Mouse (Mus musculus): ENCODE results near the gene Elmo3.

DNA sequence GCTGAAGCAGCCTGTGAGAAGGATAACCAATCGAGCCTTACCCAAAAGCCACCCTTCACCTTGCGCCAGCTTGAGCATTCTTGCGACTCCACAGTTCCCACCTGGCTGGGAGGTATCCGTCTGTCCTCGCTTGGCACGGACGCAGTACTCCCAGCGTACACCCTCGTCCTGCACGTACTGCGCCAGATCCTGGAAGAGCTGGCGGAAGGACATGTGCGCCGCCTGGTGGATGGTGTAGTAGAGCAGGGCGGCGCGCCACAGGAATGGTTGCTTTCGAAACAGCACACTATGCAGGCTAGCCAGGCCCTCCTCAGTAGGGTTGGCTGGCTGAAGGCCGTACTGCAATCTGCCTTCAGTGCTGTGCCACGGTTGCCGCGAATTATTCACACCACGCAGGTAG lies 22.3 kb upstream of the Elmo3 start:
- TF ChIP-seq CTCF (conservative IDR thresholded peaks at IDR 0.05 in 1 of 2, IDR thresholded peaks at IDR 0.05 in 1 of 2; ENCODE audit: low read depth in 2 of 2, low read length in 2 of 2) (peak in 1 of 2 experiments; percentile 55; a peak in 2 of 4 replicates), GABPA (IDR thresholded peaks at IDR 0.05; ENCODE audit: insufficient replicate concordance, low read depth, low read length) (no peak), POLR2A (IDR thresholded peaks at IDR 0.05; ENCODE audit: low read depth, low read length) (no peak), USF1 (IDR thresholded peaks at IDR 0.05; ENCODE audit: low read depth, low read length) (no peak), CHD2 (IDR thresholded peaks at IDR 0.05; ENCODE audit: low read length) (no peak), EP300 (IDR thresholded peaks at IDR 0.05; ENCODE audit: low read length) (no peak), ETS1 (conservative IDR thresholded peaks at IDR 0.05; ENCODE audit: low read depth, low read length) (no peak), E2F4 (IDR thresholded peaks at IDR 0.05; ENCODE audit: insufficient replicate concordance, low read depth, low read length) (no peak), ZC3H11A (IDR thresholded peaks at IDR 0.05; ENCODE audit: low read depth, low read length) (no peak), SMC3 (IDR thresholded peaks at IDR 0.05; ENCODE audit: low read depth, low read length) (peak; percentile 40), MAFK (IDR thresholded peaks at IDR 0.05; ENCODE audit: insufficient replicate concordance, low read length) (no peak), ELF1 (IDR thresholded peaks at IDR 0.05; ENCODE audit: low read depth, low read length) (no peak), SIN3A (IDR thresholded peaks at IDR 0.05; ENCODE audit: low read length) (no peak), RAD21 (IDR thresholded peaks at IDR 0.05; ENCODE audit: low read depth, low read length) (peak; percentile 42)

Data from CH12.LX (cell line).